Mouse (Mus musculus): ENCODE measurements at regions not wholly inside any gene's neighbourhood (a gene's known extent, or its start where the extent isn't known, plus 50 kb on each side); places are given as distances from the start of the nearest gene placed in this dataset.
A peak's percentile ranks its signal among the peaks of the same experiment; 100 is the strongest.

DNA sequence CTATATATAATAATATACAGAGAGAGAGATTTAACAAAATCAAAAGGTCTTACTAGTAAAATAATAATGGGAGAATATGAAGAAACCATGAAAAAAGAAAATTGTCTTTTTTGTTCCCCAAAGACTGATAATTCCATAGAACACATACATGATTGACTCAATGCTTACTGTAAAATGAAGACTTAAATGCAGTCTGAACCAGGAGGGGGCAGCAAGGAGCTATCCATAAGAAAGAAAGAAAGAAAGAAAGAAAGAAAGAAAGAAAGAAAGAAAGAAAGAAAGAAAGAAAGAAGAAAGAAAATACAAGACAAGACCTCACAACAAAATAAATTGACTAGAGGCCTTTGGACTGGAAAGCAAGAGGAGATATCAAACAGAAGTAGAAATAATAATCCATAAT is 868.8 kb upstream of the Acvr2a start:
- peak in 1 of 2 experiments; percentile 10 for DNase-seq (ENCODE audit: low spot score in 2 of 2)

DNA sequence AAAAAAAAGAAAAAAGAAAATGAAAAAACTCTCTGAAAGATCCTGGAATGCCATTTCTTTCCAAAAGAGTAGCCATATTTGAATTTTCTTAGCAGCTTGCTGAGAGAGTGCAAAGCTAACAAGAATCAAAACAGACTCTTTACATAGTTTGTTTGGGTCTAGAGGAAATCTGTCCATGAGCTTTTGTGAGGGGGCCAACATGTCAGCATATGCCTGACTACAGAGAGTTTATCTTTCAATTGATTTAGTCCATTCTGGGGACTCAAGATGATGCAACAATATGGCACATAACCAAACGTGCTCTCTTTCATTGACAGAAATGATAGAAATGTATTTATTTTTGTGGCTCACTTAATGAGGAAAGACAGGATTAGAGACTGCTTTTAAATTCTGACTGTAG is 822.8 kb upstream of the Acvr2a start:
- DNase-seq (ENCODE audit: low spot score in 2 of 2): no peak

DNA sequence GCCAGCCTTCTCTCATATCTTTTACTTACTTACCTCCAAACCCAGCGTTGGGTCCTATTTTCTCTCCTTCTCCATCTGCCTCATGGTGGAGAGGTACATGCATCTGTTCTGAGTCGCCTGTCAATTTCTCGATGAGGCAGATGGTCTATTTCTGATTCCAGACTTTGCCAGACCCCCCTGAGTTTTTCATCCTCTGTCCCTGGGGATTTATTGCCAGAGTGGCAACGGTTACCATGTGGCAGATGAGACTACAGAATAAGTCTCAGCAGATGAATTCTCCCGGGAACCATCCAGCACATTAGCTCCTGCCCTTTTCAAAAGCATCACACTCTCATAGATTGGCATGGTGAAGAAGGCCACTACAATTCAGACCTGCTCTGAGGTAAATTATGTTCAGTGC is 819.7 kb upstream of the Acvr2a start:
- peak; percentile 6 to 51 for DNase-seq (ENCODE audit: low spot score in 2 of 2)

DNA sequence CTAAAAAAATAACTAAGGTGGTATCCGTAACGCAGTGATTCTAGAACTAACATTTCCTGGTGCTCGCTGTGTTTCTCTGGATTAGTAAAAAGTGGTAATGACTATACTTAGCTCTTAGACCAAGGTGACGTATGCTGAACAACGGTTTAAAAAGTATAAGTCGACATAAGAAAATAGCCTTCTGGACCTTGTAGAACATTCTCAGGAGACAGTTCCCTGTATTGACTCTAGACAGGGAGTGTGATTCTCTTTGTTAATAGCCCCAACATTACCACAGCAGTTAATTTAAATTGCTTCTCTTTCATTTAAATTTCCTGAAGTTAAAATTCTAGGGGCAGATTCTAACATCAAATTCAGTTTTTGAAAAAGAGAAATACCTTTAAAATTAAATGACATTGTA is 812.7 kb upstream of the Acvr2a start:
- DNase-seq (ENCODE audit: low spot score in 2 of 2): no peak

DNA sequence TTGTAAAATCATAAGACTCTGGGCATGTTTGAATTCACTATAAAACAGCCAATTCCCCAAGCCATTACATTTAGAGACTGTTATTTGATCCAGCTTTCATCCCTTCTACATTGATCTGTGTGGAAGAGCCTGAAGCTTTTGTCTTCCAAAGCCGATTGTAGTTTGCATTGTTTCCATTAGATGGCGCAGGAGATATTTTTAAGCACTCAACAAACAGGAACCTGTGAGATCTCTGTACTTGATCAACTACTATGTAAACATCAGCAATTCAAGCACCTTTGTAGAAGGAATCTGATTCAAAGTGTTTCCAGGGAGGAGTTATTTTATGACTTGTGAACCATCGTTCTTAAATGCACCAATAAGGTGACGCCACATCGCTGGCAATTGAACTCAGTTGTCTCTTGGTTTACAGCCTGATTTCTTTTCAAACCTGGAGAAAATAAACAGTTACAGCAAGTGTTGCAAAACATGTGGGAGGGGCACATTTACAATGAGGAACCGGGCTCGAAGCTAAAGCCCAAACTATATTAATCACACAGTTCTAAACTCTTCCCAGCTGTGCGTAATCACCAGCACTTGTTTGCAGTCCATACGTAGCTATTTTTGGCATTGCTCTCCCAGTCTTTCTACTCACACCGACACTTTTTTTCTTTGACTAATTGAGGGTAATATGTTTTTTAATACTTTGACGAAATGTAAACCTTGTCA is 812.0 kb upstream of the Acvr2a start:
- DNase-seq (ENCODE audit: low spot score in 2 of 2): peak; percentile 20 to 86

DNA sequence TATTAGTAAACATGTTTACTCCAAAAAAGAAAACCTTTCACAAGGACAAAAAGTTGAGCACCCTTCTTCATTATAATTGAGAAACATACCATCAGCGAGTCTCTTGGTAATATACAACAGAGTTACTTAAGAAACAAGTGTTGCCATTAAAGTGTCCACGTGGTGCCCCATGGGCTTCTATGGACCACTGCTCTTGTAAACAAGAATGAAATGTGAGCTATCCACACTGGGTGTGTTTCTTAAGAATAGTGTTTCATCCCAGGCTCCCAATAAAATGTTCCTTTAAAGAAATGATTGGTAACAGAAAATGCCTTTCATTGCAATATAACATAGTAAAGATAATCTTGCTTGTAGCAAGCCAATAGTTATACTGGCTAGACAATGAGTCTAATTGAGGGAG is 803.6 kb upstream of the Acvr2a start:
- no peak for DNase-seq (ENCODE audit: low spot score in 2 of 2)

DNA sequence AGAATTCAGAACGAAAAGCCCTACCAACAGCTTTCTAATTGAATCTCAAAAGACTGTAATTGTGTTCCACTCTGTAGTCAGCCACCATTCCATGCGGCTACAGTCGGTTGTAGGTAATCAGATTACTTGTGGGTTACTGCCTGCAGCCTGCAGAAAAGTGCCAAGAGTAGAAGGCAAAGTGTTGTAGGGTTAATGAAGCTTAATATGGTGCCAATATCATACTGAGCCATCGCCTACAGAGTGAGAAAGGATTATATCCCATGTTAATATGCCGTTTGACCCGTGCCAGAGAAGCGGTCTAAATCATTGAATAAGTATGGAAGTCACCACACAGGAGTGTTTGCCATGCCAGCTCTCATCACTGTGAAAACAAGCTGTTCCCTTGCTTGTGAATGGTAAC is 786.4 kb upstream of the Acvr2a start:
- no peak for DNase-seq (ENCODE audit: low spot score in 2 of 2)

DNA sequence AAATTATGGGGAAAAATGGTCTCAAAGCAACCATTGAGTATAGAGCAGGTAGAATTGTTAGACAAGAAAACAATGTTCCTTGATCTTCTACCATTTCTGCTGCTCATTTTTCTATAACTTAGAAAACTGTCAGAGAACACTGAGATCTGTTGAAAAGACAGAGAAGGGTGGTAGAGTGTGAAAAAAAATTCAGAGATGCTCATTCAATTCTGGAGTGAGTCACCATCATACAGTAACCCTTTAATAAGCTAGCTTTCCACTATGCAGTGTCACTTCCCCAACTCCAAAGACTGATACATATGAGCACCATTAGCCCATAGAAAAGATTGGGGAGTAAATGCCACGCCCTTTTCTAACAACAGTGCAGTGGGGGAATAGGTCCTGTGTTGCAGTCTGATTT is 752.5 kb upstream of the Acvr2a start:
- no peak for DNase-seq (ENCODE audit: low spot score in 2 of 2)

DNA sequence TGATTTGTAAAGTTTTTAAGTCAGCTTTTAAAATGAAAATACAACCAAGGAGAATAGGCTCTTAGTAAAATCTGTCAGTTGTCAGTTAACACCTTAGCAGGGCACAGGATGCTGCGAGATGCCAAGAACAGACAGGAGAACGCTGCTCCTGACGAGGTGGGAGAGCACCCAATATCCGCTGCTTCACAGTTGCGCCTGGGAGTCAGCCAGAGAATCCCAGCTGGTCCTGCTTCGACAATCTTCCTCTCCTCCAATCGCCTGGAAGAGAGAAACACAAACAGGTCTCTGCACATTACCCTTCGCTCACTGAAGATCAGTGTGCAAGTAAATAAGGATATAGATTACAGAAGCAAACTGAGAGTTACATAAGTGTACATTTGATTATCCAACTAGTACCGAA is 750.5 kb upstream of the Acvr2a start:
- peak; percentile 48 to 59 for DNase-seq (ENCODE audit: low spot score in 2 of 2)

DNA sequence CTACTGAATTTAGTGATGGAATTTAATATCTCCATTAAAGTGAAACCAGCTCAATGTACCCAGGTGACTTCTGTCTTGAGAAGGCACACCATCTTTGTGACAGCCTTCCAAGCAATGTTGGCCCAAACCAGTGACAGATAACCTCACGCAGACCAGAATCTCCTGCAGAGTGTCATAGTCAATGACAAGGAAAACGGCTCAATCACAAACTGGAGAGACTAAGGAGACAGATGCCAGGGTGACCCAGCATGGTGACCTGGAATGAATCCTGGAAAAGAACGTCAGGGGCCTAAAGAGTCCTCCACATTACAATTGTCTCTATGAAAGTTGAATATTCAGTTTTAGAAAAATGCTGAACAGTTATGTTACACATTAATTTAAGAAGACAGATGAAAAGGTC is 748.7 kb upstream of the Acvr2a start:
- no peak for DNase-seq (ENCODE audit: low spot score in 2 of 2)

DNA sequence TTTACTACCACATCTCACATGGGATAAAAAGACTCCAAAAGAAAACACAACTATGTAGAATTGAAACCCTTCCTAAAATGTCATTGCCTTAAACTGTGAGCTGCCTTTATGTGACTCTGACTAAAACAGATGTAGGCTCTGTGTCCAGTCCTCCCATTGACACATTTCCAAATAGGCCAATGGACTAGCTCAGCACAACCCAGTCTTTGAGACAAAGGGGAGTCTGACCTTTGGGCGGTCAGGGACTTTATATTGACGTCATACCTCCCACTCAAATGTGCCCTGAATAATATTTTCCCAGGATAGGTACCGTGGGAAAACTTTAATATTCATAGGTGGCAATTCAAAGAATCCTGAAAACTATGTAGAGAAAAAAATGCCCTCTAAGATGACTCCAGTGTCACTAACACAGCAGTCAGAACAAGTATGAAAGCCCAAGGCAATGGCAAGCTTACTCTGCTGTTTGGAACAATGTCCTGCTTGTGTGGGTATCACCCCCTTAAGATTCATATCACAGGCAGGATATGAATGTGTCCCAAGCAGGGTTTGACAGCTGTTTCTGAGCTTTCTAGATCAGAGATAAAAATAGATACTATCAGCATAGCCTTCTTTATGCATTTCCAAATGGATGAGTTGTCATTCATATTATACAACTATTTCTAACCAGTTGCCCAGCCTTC is 731.6 kb upstream of the Acvr2a start:
- DNase-seq (ENCODE audit: low spot score in 2 of 2): no peak

DNA sequence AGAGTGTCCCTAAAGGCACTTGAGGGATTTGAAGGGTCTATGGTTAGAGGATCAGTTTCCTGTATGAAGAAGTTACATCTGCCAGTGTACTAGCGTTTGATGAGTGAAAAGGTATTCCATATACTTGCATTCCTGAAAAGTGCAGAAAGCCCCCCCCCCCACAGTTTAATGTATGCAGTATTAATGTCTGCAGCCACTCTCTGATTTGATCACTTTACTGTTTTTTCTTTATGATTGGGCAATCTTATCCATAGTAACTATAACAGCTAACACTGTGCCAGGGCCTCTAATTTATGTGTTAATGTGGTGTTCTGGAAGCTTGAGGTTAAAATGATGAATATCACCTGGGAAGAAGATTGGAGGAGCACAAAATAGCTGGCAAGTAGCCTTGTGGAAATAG is 715.6 kb upstream of the Acvr2a start:
- DNase-seq (ENCODE audit: low spot score in 2 of 2): no peak

DNA sequence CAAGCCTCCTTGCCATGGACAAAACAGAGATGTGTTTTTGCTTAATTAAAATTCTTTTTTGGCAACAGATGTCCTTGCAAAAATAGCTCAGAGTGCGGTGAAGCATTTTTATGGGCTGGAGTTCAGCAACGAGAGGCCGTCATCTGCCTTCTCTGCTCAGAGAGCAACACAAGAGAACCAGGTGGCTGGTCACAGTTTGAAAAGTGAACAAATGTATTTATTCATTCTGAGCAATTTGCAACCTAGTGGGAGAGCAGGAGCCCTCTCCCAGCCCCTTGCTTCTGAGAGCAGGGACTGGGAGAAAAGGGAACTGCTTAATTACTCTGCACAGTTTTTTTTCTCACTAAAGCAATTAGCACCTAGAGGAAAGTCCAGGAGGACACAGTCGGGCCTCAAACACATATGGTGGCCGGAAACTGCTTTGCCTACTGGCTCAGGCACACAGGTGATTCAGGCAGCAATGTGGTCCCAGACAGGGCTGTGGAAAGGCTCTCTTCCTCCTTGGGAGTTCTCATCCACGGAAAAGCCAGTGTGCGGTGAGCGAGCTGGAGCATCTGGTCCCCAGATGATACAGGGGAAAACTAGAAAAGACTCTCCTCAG is 714.9 kb upstream of the Acvr2a start:
- peak; percentile 35 to 76 for DNase-seq (ENCODE audit: low spot score in 2 of 2)

DNA sequence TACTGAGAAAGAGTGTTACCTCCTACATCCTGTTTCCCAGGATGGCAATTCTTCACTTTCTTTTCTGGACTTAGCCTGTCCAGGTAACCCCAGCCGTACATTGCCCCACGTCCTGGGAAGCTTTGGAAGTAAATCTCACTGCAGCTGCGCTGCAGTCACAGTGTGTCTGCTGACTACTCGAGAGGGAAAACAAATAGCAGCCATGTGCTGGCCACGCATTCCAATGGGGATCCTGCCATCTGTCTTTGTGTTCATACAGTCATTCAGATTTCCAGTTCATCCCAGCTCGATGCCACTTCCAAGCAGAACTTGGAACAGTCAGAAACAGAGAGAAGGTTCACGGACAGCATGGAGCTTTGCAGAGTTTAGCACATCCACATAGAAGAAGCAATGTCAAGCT is 690.2 kb upstream of the Acvr2a start:
- peak; percentile 15 to 58 for DNase-seq (ENCODE audit: low spot score in 2 of 2)

DNA sequence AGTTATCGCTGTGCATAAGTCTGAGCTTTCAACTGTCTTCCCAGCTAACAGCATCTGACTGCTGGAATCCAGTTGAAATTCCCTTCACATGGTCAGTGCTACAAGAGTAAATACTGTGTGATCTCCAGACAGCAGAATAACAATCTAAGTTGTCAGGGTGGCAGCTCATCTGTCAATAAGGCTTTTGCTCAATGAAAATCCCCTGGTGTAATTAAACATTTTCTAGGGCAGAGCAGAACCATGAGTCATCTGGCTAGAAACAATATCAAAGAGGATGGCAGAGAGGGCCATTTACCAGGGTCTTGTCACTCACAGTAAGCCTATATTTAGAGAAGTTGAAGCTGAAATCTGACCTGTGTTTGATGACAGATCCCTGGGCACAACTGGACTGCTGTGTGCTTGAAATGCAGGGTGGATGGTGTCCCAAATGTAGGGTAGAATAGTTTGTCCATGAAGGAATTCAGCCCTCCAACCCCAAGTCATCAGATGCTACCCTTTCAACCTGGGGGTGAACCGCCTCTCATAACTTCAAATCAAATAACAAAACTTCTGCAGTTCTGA is 675.8 kb upstream of the Acvr2a start:
- DNase-seq (ENCODE audit: low spot score in 2 of 2): no peak

DNA sequence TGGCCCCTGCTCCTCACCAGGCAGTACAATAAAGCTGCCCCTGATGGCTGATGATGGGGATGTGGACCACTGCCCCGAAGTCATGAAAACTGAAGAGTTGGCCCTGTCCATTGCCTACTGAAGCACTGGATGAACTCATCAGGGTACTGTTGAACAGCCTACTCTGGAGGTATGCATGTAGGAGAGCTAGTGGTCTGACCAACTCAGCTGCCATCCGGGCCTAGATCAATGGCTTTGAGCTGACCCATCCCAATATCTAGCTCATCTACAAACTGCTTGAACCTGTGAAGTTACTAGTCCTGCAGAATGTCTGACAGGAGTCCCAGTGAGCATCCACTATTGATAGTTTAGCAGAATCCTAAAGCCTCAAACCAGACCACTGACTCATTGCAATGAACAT is 672.6 kb upstream of the Acvr2a start:
- DNase-seq (ENCODE audit: low spot score in 2 of 2): no peak

DNA sequence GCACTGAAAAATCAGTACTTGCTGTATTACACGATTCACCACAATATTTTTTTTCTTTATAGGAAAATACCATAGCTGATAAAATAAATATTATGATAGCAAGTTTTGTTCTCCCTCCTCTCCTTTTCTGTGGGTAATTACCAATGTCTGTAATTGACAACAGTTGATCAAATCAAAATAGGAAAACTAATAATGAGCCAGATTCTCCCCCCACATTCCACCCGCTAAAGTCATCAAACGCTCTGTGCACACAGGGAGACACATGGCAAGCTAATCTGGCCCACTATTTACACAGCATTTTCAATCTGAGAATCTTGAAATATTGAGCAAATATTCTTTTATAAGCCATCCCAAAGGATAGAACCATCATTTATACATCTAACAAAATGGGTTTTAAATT is 659.2 kb upstream of the Acvr2a start:
- peak; percentile 11 to 72 for DNase-seq (ENCODE audit: low spot score in 2 of 2)

DNA sequence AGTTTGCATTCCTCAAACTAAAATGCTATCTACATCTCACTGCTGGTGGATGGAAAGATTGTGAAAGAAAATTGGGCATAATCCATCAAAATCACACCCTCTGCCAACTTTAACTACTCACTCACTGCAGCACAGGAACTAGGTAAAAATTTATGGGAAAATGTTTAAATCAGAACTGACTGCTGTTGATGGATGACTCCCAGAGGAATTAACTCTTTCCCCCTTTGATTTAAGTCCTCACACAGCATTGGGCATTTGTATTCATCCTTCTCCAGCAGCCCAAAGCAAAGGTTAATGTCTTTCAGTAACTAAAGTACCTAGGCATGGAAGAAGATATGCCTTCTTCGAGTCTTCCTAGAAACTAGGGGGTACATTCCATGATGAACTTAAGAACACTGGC is 641.3 kb upstream of the Acvr2a start:
- no peak for DNase-seq (ENCODE audit: low spot score in 2 of 2)

DNA sequence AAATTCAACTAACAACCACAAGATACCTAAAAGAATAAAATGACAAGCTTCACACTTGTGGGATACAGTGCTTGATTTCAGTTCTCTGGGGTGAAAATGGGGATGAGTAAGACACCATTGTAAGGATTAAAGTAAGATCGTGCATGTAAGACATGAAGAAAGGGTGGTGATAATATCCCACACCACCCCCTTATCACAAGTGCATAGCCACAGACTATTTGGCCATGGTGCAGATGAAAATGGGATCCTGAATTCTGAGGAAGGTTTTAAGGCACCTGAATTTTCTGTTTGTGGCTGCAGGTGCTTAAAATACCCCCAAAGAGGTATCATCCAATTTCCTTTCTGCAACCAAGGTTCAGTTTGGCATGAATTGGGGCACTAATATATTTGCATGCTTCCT is 627.7 kb upstream of the Acvr2a start:
- no peak for DNase-seq (ENCODE audit: low spot score in 2 of 2)

DNA sequence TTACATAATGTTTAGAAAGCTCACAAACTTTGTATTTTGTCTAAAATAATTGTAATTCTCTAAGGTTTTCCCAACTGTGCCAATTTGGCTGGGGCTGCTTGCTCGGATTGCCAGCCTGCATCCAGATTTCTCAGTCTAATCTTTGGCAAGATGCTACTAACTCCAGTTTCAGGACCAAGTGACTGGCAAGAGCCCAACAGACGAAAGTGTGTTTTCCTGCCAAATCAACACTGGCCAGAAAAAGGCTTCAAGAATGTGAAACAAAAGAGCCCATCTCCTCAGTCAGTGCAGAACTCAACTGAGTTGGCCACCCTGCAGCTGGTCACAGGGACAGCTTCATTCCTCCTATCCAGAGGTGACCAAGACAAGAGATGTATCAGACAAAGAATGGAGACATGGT is 627.3 kb upstream of the Acvr2a start:
- DNase-seq (ENCODE audit: low spot score in 2 of 2): peak; percentile 49 to 76

DNA sequence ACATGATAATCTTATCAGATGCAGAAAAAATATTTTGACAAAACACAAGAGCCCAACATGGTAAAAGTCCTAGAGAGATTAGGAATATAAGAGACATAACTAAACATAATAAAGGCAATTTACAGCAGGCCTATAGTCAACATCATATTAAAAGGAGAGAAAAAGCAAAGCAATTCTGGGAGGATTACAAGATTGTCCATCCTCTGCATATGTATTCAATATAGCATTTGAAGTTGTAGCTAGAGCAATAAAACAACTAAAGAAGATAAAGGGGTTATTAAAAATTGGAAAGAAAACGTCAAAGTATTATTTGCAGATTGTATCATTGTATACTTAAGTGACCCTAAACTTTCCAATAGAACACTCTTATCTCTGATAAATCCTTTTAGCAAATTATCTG is 602.1 kb upstream of the Acvr2a start:
- DNase-seq (ENCODE audit: low spot score in 2 of 2): no peak

DNA sequence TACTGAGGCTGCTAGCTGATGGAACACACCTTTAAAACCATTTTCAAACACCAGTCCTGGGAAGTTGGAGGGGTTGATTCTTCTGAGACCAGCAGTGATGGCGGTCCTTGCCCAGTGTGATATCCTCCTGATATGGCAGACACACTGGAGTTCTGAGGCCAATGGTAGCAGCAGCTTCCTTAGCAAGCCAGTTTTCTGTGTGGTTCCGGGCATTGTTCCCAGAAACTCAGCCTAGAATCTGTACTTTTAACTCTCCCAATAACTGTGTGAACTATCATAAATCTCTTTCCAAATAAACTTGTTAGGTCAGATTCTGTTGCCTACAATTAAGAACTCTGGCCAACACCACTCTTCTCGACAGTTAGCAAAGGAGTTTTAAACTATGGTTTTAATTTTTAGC is 593.1 kb upstream of the Acvr2a start:
- DNase-seq (ENCODE audit: low spot score in 2 of 2): peak; percentile 4 to 31
